Mouse (Mus musculus) hindbrain, embryonic 12.5 days (tissue): ENCODE results near the gene Atp7a. TPM values are rescaled to one million over a fixed set of nuclear protein-coding genes. Genes with fewer than 3 reads are reported as not detected.
"Not testable (repeated sequence)": the region's sequence is repeated elsewhere in the genome, so short reads cannot be mapped to it uniquely, and the experiment has no call there.

Experiments used
- ATAC-seq: fragments of 200-750 bp; cut with Nextera tagmentation; 2 replicates; pipeline ENCODE4 v1.8.0; 2017; ENCODE audit warnings: moderate TSS enrichment; ENCODE audit not compliant: low FRiP score
- H3K27ac ChIP-seq: fragments of 300-500 bp; sonication (generic); 2 replicates; pipeline ENCODE4 v1.5.1; 2016; ENCODE audit warnings: mild to moderate bottlenecking
- H3K27me3 ChIP-seq: fragments of 300-500 bp; sonication (generic); 2 replicates; pipeline ENCODE4 v1.6.1; 2016; ENCODE audit warnings: mild to moderate bottlenecking
- H3K36me3 ChIP-seq: fragments of 300-500 bp; sonication (generic); 2 replicates; pipeline ENCODE4 v1.6.1; 2016; ENCODE audit warnings: mild to moderate bottlenecking
- H3K4me1 ChIP-seq: fragments of 300-500 bp; sonication (generic); 2 replicates; pipeline ENCODE4 v1.6.1; 2016
- H3K4me2 ChIP-seq: fragments of 300-500 bp; sonication (generic); replicated peaks from 2 replicates; pipeline ENCODE4 v1.6.1; 2016; ENCODE audit warnings: mild to moderate bottlenecking
- H3K4me3 ChIP-seq: fragments of 300-500 bp; sonication (generic); 2 replicates; pipeline ENCODE4 v1.5.1; 2016; ENCODE audit warnings: mild to moderate bottlenecking
- H3K9ac ChIP-seq: fragments of 300-500 bp; sonication (generic); 2 replicates; pipeline ENCODE4 v1.6.1; 2016; ENCODE audit warnings: mild to moderate bottlenecking, moderate library complexity
- H3K9me3 ChIP-seq: fragments of 300-500 bp; sonication (generic); replicated peaks from 2 replicates; pipeline ENCODE4 v1.6.1; 2016; ENCODE audit warnings: mild to moderate bottlenecking
- WGBS: fragments of 180-500 bp; shearing (Covaris S2); methylation state at CpG from one replicate; pipeline ENCODE4 v1.1.7; 2016; 5-methylcytosine and 5-hydroxymethylcytosine counted together
- polyA plus RNA-seq: library from polyadenylated mRNA; unstranded; fragments of >200 nt; fragmentation: Nextera tagmentation; extraction: Ambion mirVana; gene quantifications from 2 replicates; pipeline ENCODE4 v1.2.1, GENCODE M21; 2016

Gene Atp7a
- polyA plus RNA-seq, 1 experiment from 2014 or later, result 29.1 TPM

DNA sequence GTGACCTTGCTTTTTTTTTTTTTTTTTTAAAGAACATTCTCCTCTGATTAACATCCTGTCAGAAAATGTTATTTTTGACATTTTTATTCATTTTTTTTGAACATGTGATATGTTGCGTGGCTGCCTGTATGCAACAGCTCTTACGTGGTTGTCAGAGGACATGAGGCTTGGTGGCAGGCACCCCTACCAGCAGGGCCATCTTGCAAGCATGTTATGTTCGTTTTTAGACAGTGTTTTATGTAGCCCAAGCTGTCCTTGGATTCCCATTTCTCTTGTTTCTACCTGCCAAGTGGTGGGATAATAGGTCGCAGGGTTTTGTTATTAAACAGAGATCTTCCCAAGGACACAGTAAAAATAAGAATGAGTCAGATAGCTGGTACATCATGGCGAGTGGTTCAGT lies 3.1 kb downstream of the Atp7a start:
- Histone ChIP-seq H3K9me3 (no peaks in the 10 kb centered on the region), H3K4me1 (0 out of 2 replicates have a peak, but pooled peaks cover 2% of the 10 kb centered on the region), H3K27me3 (no peaks in the 10 kb centered on the region), H3K27ac (no peak overlapping the region), H3K9ac (no peak overlapping the region), H3K4me2 (no peak overlapping the region), H3K36me3 (no peaks in the 10 kb centered on the region), H3K4me3 (no peak overlapping the region)
- ATAC-seq, result no peak
- 80% methylated on average over 5 of the region's 5 CpGs for WGBS

DNA sequence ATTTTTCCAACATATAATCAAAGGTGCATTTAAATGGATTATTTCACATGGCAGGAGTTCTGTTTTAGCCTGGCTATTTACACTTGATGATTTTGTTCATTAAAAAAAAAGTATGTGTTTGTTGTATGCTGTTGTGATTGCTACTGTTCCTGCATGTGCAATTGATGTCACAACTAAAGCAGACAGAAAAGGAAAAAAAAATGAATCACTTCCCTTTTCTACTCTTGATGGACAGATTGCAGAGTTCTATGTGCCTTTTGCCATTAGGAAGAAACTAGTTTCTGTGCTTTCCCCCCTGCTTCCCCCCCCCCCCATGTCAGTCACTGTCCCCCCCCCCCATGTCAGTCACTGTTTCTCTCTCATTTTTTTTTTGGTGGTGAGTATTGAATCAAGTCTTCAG lies 4.0 kb downstream of the Atp7a start:
- Histone ChIP-seq H3K4me1 (0 out of 2 replicates have a peak, but pooled peaks cover 2% of the 10 kb centered on the region), H3K4me2 (no peak overlapping the region), H3K27me3 (no peaks in the 10 kb centered on the region), H3K27ac (no peak overlapping the region), H3K4me3 (no peak overlapping the region), H3K9me3 (no peaks in the 10 kb centered on the region), H3K36me3 (no peaks in the 10 kb centered on the region), H3K9ac (no peak overlapping the region)
- ATAC-seq, result no peak

DNA sequence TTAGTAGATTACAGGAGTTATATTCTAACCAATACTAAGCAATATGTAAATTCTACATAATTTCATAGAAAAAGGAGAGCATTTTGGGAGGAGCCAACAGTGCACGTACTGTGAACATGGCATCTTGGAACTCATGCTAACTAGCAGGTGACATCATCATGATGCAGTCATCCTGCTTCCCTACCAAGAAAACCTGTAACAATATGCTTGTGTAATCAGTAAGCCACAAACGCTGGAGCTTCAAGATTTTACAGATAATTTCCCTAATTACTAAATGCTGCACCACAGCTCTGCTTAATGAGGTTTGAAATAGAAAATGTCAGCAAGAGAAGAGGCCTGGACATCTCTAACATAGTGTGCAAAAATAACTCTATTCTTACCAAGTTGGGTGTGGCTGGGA lies 8.7 kb downstream of the Atp7a start:
- ATAC-seq, result no peak
- no peaks in the 10 kb centered on the region for H3K4me1 ChIP-seq
- no peak overlapping the region for H3K27ac ChIP-seq
- no peak overlapping the region for H3K4me3 ChIP-seq
- 78% methylated on average over 2 of the region's 2 CpGs for WGBS
- no peaks in the 10 kb centered on the region for H3K36me3 ChIP-seq
- H3K27me3 ChIP-seq, result no peaks in the 10 kb centered on the region
- no peaks in the 10 kb centered on the region for H3K9me3 ChIP-seq
- no peak overlapping the region for H3K9ac ChIP-seq
- no peak overlapping the region for H3K4me2 ChIP-seq

DNA sequence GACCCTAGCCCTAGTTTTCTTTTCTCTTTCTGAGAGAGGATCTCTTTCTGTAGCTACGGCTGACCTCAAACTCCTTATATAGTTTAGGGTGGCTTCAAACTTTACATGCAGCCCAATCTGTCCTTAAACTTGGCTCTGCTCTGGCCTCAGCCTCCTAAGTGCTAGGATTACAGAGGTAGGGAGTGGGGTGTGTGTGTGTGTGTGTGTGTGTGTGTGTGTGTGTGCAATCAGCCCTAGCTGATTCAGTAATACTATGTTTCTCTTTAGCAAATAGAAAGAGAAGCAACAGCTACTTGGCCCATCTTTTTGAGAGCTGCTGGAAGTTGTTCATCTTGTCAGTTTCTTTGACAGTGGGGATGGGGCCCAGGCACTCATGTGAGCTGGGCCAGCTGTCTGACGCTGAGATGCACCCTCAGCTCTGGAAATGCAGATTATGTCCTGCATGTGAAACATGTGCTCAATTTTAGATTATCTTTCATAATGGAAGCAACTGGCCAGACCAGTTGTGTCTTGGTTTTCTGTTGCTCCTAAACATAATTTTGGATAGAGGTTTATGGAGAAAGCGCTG lies 10.2 kb downstream of the Atp7a start:
- 94% methylated on average over 3 of the region's 3 CpGs for WGBS
- Histone ChIP-seq H3K36me3 (no peaks in the 10 kb centered on the region), H3K9ac (no peak overlapping the region), H3K27me3 (no peaks in the 10 kb centered on the region), H3K4me3 (no peak overlapping the region), H3K27ac (no peak overlapping the region), H3K9me3 (no peaks in the 10 kb centered on the region), H3K4me1 (no peaks in the 10 kb centered on the region), H3K4me2 (no peak overlapping the region)
- no peak for ATAC-seq

DNA sequence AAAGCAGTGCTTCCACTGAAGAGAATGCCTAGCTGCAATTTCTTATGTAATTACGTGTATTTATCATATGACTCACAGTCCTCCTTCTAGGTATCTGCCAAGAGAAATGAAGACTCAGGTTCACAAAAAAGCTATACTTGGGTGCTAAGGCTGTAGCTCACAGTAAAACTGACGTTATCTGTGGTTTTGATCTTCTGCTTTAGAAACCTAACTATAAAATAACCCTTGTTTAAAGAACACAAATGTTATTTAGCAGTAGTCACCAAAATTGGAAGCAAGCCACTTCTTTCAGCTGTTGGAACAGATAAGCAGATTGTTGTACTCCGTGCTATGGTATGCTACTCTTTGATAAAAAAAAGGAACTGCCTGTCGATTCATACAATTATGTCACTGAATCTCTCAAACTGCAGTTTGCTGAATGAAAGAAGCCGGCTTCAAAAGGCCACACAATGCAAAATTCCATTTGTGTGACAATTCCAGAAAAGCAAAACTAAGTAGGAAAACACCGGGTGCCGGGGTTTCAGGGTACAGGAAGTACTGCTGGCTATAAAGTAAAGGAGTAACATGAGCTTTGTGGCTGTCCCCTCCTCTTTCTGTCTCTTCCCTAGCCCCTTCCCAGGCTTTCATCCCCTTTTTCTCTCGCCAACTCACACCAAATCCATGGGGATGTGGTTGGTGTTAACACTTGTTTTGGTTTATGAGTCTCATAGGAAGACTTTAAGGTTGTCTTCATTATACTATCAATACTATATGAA lies 17.0 kb downstream of the Atp7a start:
- H3K9ac ChIP-seq, result no peak overlapping the region
- ATAC-seq, result no peak

DNA sequence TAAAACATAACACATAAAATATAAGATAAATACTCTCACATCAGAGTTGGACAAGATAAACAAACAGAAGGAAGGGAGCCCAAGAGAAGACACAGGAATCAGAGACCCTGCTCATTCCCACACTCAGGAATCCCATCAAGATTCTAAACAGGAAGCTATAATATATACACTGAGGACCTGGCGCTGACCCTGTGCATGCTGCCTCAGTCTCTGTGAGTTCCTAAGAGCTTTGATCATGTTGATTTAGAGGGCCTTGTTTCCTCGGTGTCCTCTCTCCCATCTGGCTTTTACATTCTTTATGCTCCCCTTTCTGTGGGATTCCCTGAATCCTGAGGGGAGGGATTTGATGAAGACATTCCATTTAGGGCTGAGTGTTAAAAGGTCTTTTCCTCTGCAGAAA lies 18.4 kb downstream of the Atp7a start:
- Histone ChIP-seq H3K4me3 (no peak overlapping the region), H3K27me3 (0 out of 2 replicates have a peak, but pooled peaks cover 3% of the 10 kb centered on the region), H3K9ac (no peak overlapping the region), H3K27ac (no peak overlapping the region), H3K4me1 (no peaks in the 10 kb centered on the region), H3K4me2 (no peak overlapping the region), H3K36me3 (no peaks in the 10 kb centered on the region), H3K9me3 (no peaks in the 10 kb centered on the region)
- 41% methylated on average over 2 of the region's 2 CpGs for WGBS
- no peak for ATAC-seq

More for the DNA sequence above, 17.0 kb downstream of the Atp7a start:
- 63% methylated on average over 8 of the region's 8 CpGs for WGBS
- Histone ChIP-seq H3K4me1 (no peaks in the 10 kb centered on the region), H3K4me3 (no peak overlapping the region), H3K9me3 (no peaks in the 10 kb centered on the region), H3K27ac (no peak overlapping the region), H3K36me3 (no peaks in the 10 kb centered on the region), H3K27me3 (0 out of 2 replicates have a peak, but pooled peaks cover 3% of the 10 kb centered on the region), H3K4me2 (no peak overlapping the region)

DNA sequence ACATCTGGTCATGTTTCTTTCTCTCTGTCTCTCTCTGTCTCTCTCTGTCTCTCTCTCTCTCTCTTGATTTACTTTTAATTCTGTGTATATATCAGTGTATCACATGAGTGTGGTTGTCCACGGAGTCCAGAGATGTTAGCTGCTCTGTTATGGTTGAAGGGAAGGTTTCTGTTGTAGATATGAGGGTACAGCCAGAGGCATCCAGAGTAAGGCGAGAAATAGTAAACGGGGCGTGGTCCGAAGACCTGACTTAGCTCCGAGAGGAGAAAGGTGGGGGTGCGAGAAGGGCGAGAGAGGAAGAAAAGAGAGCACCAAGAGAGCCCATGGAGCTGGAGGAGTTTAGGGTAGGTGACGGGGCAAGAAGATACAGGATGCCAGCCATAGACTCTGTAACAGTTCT lies 18.9 kb downstream of the Atp7a start:
- 86% methylated on average over 9 of the region's 9 CpGs for WGBS
- Histone ChIP-seq H3K4me2 (no peak overlapping the region), H3K36me3 (no peaks in the 10 kb centered on the region), H3K27me3 (0 out of 2 replicates have a peak, but pooled peaks cover 3% of the 10 kb centered on the region), H3K9ac (no peak overlapping the region), H3K4me1 (no peaks in the 10 kb centered on the region), H3K27ac (no peak overlapping the region), H3K9me3 (no peaks in the 10 kb centered on the region), H3K4me3 (no peak overlapping the region)
- ATAC-seq, result no peak

DNA sequence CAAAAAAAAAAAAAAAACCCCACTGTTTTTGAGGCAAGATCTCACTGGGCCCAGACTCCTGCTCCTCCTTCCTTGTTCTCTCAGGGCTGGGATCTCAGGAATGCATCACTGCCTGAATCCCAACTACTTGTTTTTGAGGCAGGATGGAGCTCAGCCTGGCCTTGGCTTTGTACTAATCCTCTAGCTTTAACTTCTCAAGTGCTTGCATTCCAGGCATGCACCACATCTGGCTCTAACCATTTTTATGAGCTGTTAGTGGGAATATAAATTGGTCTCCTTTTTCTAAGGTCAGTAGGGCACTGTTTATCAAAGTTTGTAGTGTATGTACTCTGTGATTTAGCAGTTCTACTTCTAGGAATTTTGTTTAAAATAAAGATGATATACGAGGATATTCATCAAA lies 21.1 kb downstream of the Atp7a start:
- H3K4me2 ChIP-seq, result no peak overlapping the region
- H3K27me3 ChIP-seq, result no peaks in the 10 kb centered on the region
- no peaks in the 10 kb centered on the region for H3K9me3 ChIP-seq
- ATAC-seq, result no peak
- H3K36me3 ChIP-seq, result no peaks in the 10 kb centered on the region
- H3K9ac ChIP-seq, result no peak overlapping the region
- WGBS, result 91% methylated on average over 1 of the region's 1 CpGs
- H3K4me3 ChIP-seq, result no peak overlapping the region
- no peak overlapping the region for H3K27ac ChIP-seq
- no peaks in the 10 kb centered on the region for H3K4me1 ChIP-seq

DNA sequence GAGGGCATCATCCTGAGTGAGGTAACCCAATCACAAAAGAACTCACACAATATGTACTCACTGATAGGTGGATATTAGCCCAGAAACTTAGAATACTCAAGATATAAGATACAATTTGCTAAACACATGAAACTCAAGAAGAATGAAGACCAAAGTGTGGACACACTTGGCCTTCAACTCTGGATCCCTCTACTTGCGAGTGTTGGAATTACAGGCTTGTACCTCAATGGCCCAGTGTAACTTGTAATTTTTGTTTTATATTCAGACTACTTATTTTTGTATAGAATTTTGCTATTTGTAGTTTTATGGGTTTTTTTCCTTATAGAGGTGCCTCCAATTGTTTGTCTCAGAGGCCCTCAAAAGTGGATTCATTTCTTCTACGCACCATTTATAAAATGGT lies 50.8 kb downstream of the Atp7a start:
- not testable (repeated sequence) for H3K27me3 ChIP-seq, H3K9ac ChIP-seq, H3K4me1 ChIP-seq, ATAC-seq, H3K4me3 ChIP-seq, H3K4me2 ChIP-seq, H3K9me3 ChIP-seq, H3K36me3 ChIP-seq, H3K27ac ChIP-seq
- 93% methylated on average over 2 of the region's 2 CpGs for WGBS

DNA sequence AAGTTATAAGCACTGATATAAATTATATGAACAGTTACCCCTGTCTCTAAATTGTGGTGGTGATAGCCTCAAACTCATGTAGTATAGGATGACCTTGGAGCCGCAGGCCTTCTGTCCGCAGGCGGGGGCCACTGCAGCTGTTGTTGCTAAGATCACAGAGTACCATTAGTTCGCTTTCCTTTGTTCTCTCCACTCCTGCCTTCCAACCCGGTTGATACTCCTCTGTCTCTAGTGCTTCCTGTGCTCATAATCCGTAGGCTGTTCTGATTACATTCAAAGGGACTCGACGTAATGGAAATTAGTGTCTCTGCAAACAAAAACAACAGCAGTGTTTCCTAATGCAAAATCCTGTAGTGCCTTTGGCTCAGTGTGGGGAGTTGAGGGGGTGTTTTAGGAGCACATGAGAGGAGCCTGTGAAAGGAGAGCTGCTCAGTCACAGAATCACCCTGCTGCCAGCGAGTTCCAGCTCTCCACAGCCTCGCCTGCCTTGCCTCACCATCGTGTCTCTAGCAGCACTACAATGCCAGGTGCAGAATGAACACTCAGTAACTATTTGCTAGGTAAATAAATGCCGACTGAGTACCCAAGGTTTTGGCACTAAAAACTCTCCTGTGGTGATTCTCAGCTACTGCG lies 53.9 kb downstream of the Atp7a start:
- Histone ChIP-seq H3K4me2 (no peak overlapping the region), H3K27ac (no peak overlapping the region), H3K4me1 (no peaks in the 10 kb centered on the region), H3K4me3 (no peak overlapping the region), H3K9me3 (no peaks in the 10 kb centered on the region), H3K27me3 (no peaks in the 10 kb centered on the region), H3K9ac (no peak overlapping the region), H3K36me3 (0 out of 2 replicates have a peak, but pooled peaks cover under 1% of the 10 kb centered on the region)
- WGBS, result 50% methylated on average over 13 of the region's 13 CpGs
- no peak for ATAC-seq

DNA sequence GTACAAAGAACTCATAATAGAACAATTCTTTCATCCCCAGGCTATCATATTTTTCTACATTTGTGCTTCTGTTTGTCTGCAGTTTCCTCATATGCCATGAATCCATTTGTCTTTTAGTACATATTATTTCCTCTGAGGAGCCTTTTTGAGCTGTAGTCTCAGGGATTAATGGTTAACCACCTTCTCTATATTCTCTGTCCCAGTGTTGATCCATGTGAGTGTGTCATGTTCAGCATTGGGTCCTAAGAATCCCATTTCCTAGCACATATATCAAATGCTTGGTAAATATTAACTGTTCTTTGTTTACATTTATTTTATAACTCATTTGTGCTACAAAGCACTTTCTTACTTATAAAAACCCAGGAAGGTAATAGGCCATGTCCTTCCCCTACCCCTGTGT lies 55.4 kb downstream of the Atp7a start:
- 0 out of 2 replicates have a peak, but pooled peaks cover 3% of the 10 kb centered on the region for H3K36me3 ChIP-seq
- H3K4me3 ChIP-seq, result no peak overlapping the region
- no peaks in the 10 kb centered on the region for H3K27me3 ChIP-seq
- H3K9me3 ChIP-seq, result no peaks in the 10 kb centered on the region
- no peaks in the 10 kb centered on the region for H3K4me1 ChIP-seq
- no peak overlapping the region for H3K4me2 ChIP-seq
- no peak overlapping the region for H3K9ac ChIP-seq
- ATAC-seq, result no peak
- H3K27ac ChIP-seq, result no peak overlapping the region

DNA sequence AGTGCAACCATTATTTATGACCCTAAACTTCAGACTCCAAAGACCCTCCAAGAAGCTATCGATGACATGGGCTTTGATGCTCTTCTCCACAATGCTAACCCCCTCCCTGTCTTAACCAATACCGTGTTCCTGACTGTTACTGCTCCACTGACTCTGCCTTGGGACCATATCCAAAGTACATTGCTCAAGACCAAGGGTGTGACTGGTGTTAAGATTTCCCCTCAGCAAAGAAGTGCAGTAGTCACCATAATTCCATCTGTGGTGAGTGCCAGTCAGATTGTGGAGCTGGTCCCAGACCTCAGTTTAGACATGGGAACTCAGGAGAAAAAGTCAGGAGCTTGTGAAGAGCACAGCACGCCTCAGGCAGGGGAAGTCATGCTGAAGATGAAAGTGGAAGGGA lies 58.1 kb downstream of the Atp7a start:
- Histone ChIP-seq H3K9ac (no peak overlapping the region), H3K9me3 (no peaks in the 10 kb centered on the region), H3K4me3 (no peak overlapping the region), H3K36me3 (0 out of 2 replicates have a peak, but pooled peaks cover 3% of the 10 kb centered on the region), H3K4me1 (no peaks in the 10 kb centered on the region), H3K27me3 (no peaks in the 10 kb centered on the region), H3K4me2 (no peak overlapping the region), H3K27ac (no peak overlapping the region)
- ATAC-seq, result no peak
- WGBS, result 92% methylated on average over 3 of the region's 3 CpGs
